Mouse (Mus musculus) liver, embryonic 11.5 days (tissue): ENCODE measurements around the gene Plg. TPM values are rescaled to one million over a fixed set of nuclear protein-coding genes. Genes with fewer than 3 reads are reported as not detected.

Experiments
- ATAC-seq: fragments of 200-750 bp; cut with Nextera tagmentation; replicated peaks from 2 replicates; pipeline ENCODE4 v1.8.0; 2017; ENCODE audit warnings: moderate number of reproducible peaks, mild to moderate bottlenecking, moderate TSS enrichment, moderate library complexity; ENCODE audit not compliant: low FRiP score
- DNase-seq: peaks from one replicate; pipeline ENCODE4 v3.0.0-alpha.2; 2017; ENCODE audit warnings: low spot score
- H3K27ac ChIP-seq: fragments of 300-500 bp; sonication (generic); 2 replicates; pipeline ENCODE4 v1.5.1; 2014; ENCODE audit warnings: mild to moderate bottlenecking, low read depth, low read length, control low read depth
- H3K27me3 ChIP-seq: fragments of 300-500 bp; sonication (generic); replicated peaks from 2 replicates; pipeline ENCODE4 v1.6.1; 2014; ENCODE audit warnings: low read length, mixed read lengths; ENCODE audit not compliant: control insufficient read depth, insufficient read depth
- H3K36me3 ChIP-seq: fragments of 300-500 bp; sonication (generic); 2 replicates; pipeline ENCODE4 v1.6.1; 2014; ENCODE audit warnings: mild to moderate bottlenecking, low read length, moderate library complexity, mixed read lengths; ENCODE audit not compliant: control insufficient read depth, insufficient read depth
- H3K4me1 ChIP-seq: fragments of 300-500 bp; sonication (generic); replicated peaks from 2 replicates; pipeline ENCODE4 v1.6.1; 2014; ENCODE audit warnings: low read length, mixed read lengths; ENCODE audit not compliant: control insufficient read depth, insufficient read depth
- H3K4me2 ChIP-seq: fragments of 300-500 bp; sonication (generic); 2 replicates; pipeline ENCODE4 v1.6.1; 2014; ENCODE audit warnings: mild to moderate bottlenecking, control low read depth, moderate library complexity
- H3K4me3 ChIP-seq: fragments of 300-500 bp; sonication (generic); 2 replicates; pipeline ENCODE4 v1.5.1; 2014; ENCODE audit warnings: low read depth, low read length, control low read depth
- H3K9ac ChIP-seq: fragments of 300-500 bp; sonication (generic); 2 replicates; pipeline ENCODE4 v1.6.1; 2014; ENCODE audit warnings: low read depth, low read length, control low read depth
- H3K9me3 ChIP-seq: fragments of 300-500 bp; sonication (generic); 2 replicates; pipeline ENCODE4 v1.6.1; 2016; ENCODE audit warnings: low read length, inconsistent platforms, mixed read lengths; ENCODE audit not compliant: control insufficient read depth
- WGBS: fragments of 180-500 bp; shearing (Covaris S2); extraction: QIAGEN DNeasy Blood & Tissue Kit; methylation state at CpG from one replicate; pipeline ENCODE4 v1.1.7; 2014; 5-methylcytosine and 5-hydroxymethylcytosine counted together
- polyA plus RNA-seq: library from polyadenylated mRNA; unstranded; fragments of >200 nt; fragmentation: Nextera tagmentation; extraction: Ambion mirVana; gene quantifications from 2 replicates; pipeline ENCODE4 v1.2.1, GENCODE M21; 2014

Plg gene
- polyA plus RNA-seq, 1 experiment from 2014 or later: 130 TPM

- Histone ChIP-seq H3K4me1 (no peaks in the 10 kb centered on the region), H3K9me3 (no peaks in the 10 kb centered on the region), H3K36me3 (no peaks in the 10 kb centered on the region), H3K4me2 (no peak overlapping the region), H3K9ac (no peak overlapping the region), H3K27ac (no peak overlapping the region), H3K4me3 (no peak overlapping the region), H3K27me3 (no peaks in the 10 kb centered on the region; the same call in 1 of the 2 replicates)
- 82% methylated on average over 15 of the region's 15 CpGs for WGBS
- ATAC-seq (no peak), DNase-seq (no peak)
Observed at GRCm38 (mm10) chr17:12359876-12360275, 18.5 kb upstream of the Plg start.

- Histone ChIP-seq H3K4me3 (no peak overlapping the region), H3K27me3 (no peaks in the 10 kb centered on the region; the same call in 1 of the 2 replicates), H3K9ac (no peak overlapping the region), H3K36me3 (no peaks in the 10 kb centered on the region), H3K4me2 (no peak overlapping the region), H3K27ac (no peak overlapping the region), H3K9me3 (no peaks in the 10 kb centered on the region), H3K4me1 (no peaks in the 10 kb centered on the region)
- DNase-seq (no peak), ATAC-seq (no peak)
- 75% methylated on average over 11 of the region's 11 CpGs for WGBS
Observed at GRCm38 (mm10) chr17:12363601-12364425, 14.6 kb upstream of the Plg start.

GRCm38 (mm10) chr17:12364426-12364735 lies 14.0 kb upstream of the Plg start:
- Histone ChIP-seq H3K27ac (no peak overlapping the region), H3K27me3 (no peaks in the 10 kb centered on the region; the same call in 1 of the 2 replicates), H3K4me2 (no peak overlapping the region), H3K4me3 (no peak overlapping the region), H3K9ac (no peak overlapping the region), H3K9me3 (no peaks in the 10 kb centered on the region), H3K36me3 (no peaks in the 10 kb centered on the region), H3K4me1 (no peaks in the 10 kb centered on the region)
- WGBS: 77% methylated on average over 8 of the region's 8 CpGs
- no peak for DNase-seq
- ATAC-seq: no peak

GRCm38 (mm10) chr17:12367373-12367930 lies 11.0 kb upstream of the Plg start:
- Histone ChIP-seq H3K36me3 (no peaks in the 10 kb centered on the region), H3K4me3 (no peak overlapping the region), H3K4me2 (no peak overlapping the region), H3K4me1 (peaks cover 4% of the 10 kb centered on the region; the same call in 1 of the 2 replicates), H3K9me3 (no peaks in the 10 kb centered on the region), H3K27me3 (no peaks in the 10 kb centered on the region; the same call in 1 of the 2 replicates), H3K27ac (no peak overlapping the region), H3K9ac (no peak overlapping the region)
- DNase-seq (peak; percentile 62), ATAC-seq (peak; percentile 72)
- 38% methylated on average over 5 of the region's 5 CpGs for WGBS

GRCm38 (mm10) chr17:12369393-12369792 lies 9.0 kb upstream of the Plg start:
- H3K27ac ChIP-seq: no peak overlapping the region
- no peak overlapping the region for H3K4me3 ChIP-seq
- ATAC-seq: no peak
- H3K4me1 ChIP-seq: peaks cover 4% of the 10 kb centered on the region; the same call in 1 of the 2 replicates
- DNase-seq: no peak
- no peak overlapping the region for H3K4me2 ChIP-seq
- H3K9me3 ChIP-seq: no peaks in the 10 kb centered on the region
- no peak overlapping the region for H3K9ac ChIP-seq
- H3K36me3 ChIP-seq: no peaks in the 10 kb centered on the region
- H3K27me3 ChIP-seq: no peaks in the 10 kb centered on the region
- WGBS: 63% methylated on average over 5 of the region's 5 CpGs

GRCm38 (mm10) chr17:12370289-12370688 lies 8.1 kb upstream of the Plg start:
- no peak overlapping the region for H3K27ac ChIP-seq
- no peak overlapping the region for H3K9ac ChIP-seq
- peaks cover 4% of the 10 kb centered on the region; the same call in 1 of the 2 replicates for H3K4me1 ChIP-seq
- no peaks in the 10 kb centered on the region for H3K27me3 ChIP-seq
- no peaks in the 10 kb centered on the region for H3K36me3 ChIP-seq
- H3K9me3 ChIP-seq: no peaks in the 10 kb centered on the region
- no peak for ATAC-seq
- WGBS: 59% methylated on average over 4 of the region's 4 CpGs
- no peak overlapping the region for H3K4me2 ChIP-seq
- H3K4me3 ChIP-seq: no peak overlapping the region
- no peak for DNase-seq

- Histone ChIP-seq H3K9me3 (no peaks in the 10 kb centered on the region), H3K27ac (no peak overlapping the region; the same call in 1 of the 2 replicates), H3K4me2 (peak overlapping the region; percentile 61), H3K4me3 (peak overlapping the region; percentile 11; the same call in 1 of the 2 replicates), H3K27me3 (no peaks in the 10 kb centered on the region), H3K9ac (0 out of 2 replicates have a peak overlapping the region, but pooled peaks have one; percentile 26), H3K36me3 (no peaks in the 10 kb centered on the region), H3K4me1 (peaks cover 4% of the 10 kb centered on the region; the same call in 1 of the 2 replicates)
- no peak for ATAC-seq
- WGBS: 27% methylated on average over 10 of the region's 10 CpGs
- DNase-seq: no peak
Observed at GRCm38 (mm10) chr17:12371310-12371925, 7.0 kb upstream of the Plg start.

GRCm38 (mm10) chr17:12372021-12372420 lies 6.4 kb upstream of the Plg start:
- Histone ChIP-seq H3K4me3 (peak overlapping the region; percentile 11; the same call in 1 of the 2 replicates), H3K36me3 (no peaks in the 10 kb centered on the region), H3K4me1 (peaks cover 4% of the 10 kb centered on the region; the same call in 1 of the 2 replicates), H3K4me2 (peak overlapping the region; percentile 61), H3K27me3 (no peaks in the 10 kb centered on the region), H3K9ac (0 out of 2 replicates have a peak overlapping the region, but pooled peaks have one; percentile 26), H3K9me3 (no peaks in the 10 kb centered on the region), H3K27ac (no peak overlapping the region; the same call in 1 of the 2 replicates)
- DNase-seq: peak; percentile 58
- ATAC-seq: peak; percentile 60
- 16% methylated on average over 4 of the region's 4 CpGs for WGBS
